Mouse (Mus musculus) intestine, embryonic 16.5 days (tissue): ENCODE measurements at regions not wholly inside any gene's neighbourhood (a gene's known extent, or its start where the extent isn't known, plus 50 kb on each side); places are given as distances from the start of the nearest gene placed in this dataset.
"Not testable (repeated sequence)": the region's sequence is repeated elsewhere in the genome, so short reads cannot be mapped to it uniquely, and the experiment has no call there.

Experiments
- ATAC-seq: fragments of 200-750 bp; cut with Nextera tagmentation; 2 replicates; pipeline ENCODE4 v1.8.0; 2017; ENCODE audit warnings: moderate TSS enrichment, moderate library complexity
- H3K27ac ChIP-seq: fragments of 300-500 bp; sonication (generic); 2 replicates; pipeline ENCODE4 v1.5.1; 2014; ENCODE audit warnings: mild to moderate bottlenecking, low read length
- H3K27me3 ChIP-seq: fragments of 300-500 bp; sonication (generic); replicated peaks from 2 replicates; pipeline ENCODE4 v1.6.1; 2014; ENCODE audit warnings: low read length, control low read depth, mixed read lengths; ENCODE audit not compliant: control insufficient read depth, insufficient read depth
- H3K36me3 ChIP-seq: fragments of 300-500 bp; sonication (generic); 2 replicates; pipeline ENCODE4 v1.6.1; 2014; ENCODE audit warnings: low read length, control low read depth; ENCODE audit not compliant: control insufficient read depth, insufficient read depth
- H3K4me1 ChIP-seq: fragments of 300-500 bp; sonication (generic); 2 replicates; pipeline ENCODE4 v1.6.1; 2014; ENCODE audit warnings: low read length, control low read depth, mixed read lengths; ENCODE audit not compliant: control insufficient read depth, insufficient read depth
- H3K4me2 ChIP-seq: fragments of 300-500 bp; sonication (generic); 2 replicates; pipeline ENCODE4 v1.6.1; 2014; ENCODE audit warnings: low read depth, low read length, control low read depth
- H3K4me3 ChIP-seq: fragments of 300-500 bp; sonication (generic); 2 replicates; pipeline ENCODE4 v1.5.1; 2014; ENCODE audit warnings: mild to moderate bottlenecking, low read length
- H3K9ac ChIP-seq: fragments of 300-500 bp; sonication (generic); 2 replicates; pipeline ENCODE4 v1.6.1; 2014; ENCODE audit warnings: low read depth, low read length
- H3K9me3 ChIP-seq: fragments of 300-500 bp; sonication (generic); 2 replicates; pipeline ENCODE4 v1.6.1; 2016; ENCODE audit warnings: low read length, control low read depth; ENCODE audit not compliant: control insufficient read depth
- WGBS: fragments of 180-500 bp; shearing (Covaris S2); extraction: QIAGEN DNeasy Blood & Tissue Kit; methylation state at CpG from one replicate; pipeline ENCODE4 v1.1.7; 2014; 5-methylcytosine and 5-hydroxymethylcytosine counted together

DNA sequence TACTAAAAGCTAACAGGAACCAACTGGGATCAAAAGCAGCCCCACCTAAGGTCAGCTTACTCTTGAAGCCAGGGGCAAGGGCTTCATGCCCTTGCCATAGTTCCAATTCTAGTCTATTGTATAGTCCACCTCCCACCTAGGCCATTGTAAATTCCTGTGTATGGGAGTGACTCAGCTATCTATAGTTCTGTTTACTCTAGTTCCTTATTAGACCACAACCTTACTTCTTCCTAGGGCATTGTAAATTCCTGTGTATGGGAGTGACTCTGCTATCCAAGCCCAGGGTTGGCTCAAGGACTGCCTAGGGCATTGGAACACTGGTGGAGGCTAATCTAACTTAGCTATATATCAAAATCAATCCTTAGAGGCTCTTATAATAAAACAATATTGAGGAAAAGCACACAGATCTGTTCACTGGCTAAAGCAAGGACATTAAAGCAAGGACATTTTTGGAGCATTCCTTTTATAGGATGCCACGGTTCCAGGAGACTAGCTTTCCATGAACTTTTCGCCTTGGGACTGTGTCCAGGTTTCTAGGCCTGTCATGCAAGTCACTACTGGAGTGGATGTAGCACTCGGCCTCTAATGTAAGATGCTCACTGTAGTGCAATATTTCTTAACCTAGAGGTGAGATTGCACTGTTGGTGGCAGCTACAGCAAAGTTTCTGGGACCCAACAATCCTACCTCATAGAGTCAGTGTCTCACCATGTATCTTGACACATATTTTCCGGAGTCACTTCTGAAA lies 154.8 kb upstream of the 1700015G11Rik start:
- 71% methylated on average over 4 of the region's 4 CpGs for WGBS
- Histone ChIP-seq H3K27me3 (no peaks in the 10 kb centered on the region), H3K4me3 (no peak overlapping the region), H3K9me3 (no peaks in the 10 kb centered on the region), H3K27ac (no peak overlapping the region; the same call in 1 of the 2 replicates), H3K36me3 (no peaks in the 10 kb centered on the region), H3K9ac (no peak overlapping the region), H3K4me1 (no peaks in the 10 kb centered on the region), H3K4me2 (no peak overlapping the region)
- peak; percentile 96 for ATAC-seq

DNA sequence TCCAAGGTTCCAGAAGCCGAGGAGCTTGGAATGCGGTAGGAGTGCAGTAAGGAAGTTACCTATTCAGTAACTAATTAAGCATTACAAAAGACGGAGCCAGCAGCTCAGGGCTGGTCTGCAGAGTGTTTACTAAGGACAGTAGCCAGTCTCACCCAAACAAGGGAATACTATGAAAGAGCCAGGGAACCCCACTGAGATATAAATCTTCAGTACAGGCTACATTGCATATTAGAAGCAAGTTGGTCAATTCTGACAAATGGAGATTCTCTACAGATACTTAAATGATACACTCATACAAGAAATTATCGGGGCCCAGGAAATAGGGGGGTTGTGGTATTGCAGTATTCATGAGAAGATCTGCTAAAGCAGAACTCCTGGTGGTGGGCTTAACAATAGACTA lies 148.5 kb upstream of the 1700015G11Rik start:
- H3K9me3 ChIP-seq, H3K4me1 ChIP-seq, ATAC-seq, H3K4me2 ChIP-seq, H3K36me3 ChIP-seq, H3K27ac ChIP-seq, H3K4me3 ChIP-seq, H3K27me3 ChIP-seq, H3K9ac ChIP-seq: not testable (repeated sequence)
- 82% methylated on average over 4 of the region's 4 CpGs for WGBS

DNA sequence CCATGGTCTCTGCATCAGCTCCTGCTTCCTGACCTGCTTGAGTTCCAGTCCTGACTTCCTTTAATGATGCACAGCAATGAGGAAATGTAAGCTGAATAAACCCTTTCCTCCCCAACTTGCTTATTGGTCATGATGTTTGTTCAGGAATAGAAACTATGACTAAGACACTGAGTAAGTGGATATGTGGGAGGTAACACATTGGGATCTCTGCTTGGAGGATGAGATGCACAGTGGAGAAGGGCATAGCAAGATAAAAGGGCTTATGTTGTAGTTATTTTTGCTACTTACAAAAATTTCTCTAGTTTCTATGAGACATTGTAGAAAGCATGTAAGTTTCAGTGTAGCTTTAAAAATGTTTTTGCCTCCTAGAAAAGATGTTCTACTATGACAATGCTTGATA lies 143.9 kb upstream of the 1700015G11Rik start:
- no peaks in the 10 kb centered on the region for H3K36me3 ChIP-seq
- H3K9me3 ChIP-seq, result no peaks in the 10 kb centered on the region
- ATAC-seq, result no peak
- H3K4me3 ChIP-seq, result no peak overlapping the region
- H3K27me3 ChIP-seq, result no peaks in the 10 kb centered on the region
- no peak overlapping the region for H3K9ac ChIP-seq
- no peaks in the 10 kb centered on the region for H3K4me1 ChIP-seq
- no peak overlapping the region for H3K27ac ChIP-seq
- no peak overlapping the region for H3K4me2 ChIP-seq

DNA sequence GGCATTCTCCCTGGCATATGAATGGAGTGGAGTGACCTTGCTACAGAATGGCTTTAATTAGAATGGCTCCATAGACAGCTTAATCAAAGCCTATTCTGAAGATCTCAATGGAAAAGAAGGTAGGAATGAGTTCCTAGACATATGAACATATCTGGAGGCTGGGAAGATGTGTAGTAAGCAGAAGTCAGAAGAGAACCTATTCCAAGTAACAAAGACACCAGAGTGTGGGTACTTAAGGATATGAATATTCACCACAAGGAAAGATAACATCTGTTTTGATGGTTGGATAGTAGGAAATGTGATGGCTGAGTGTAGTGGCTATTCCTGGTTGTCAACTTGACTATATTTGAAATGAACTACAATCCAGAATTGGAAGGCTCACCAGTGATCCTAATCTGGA lies 142.2 kb upstream of the 1700015G11Rik start:
- H3K4me1 ChIP-seq, result no peaks in the 10 kb centered on the region
- no peak overlapping the region for H3K4me3 ChIP-seq
- H3K27ac ChIP-seq, result no peak overlapping the region
- H3K4me2 ChIP-seq, result no peak overlapping the region
- no peaks in the 10 kb centered on the region for H3K27me3 ChIP-seq
- no peaks in the 10 kb centered on the region for H3K9me3 ChIP-seq
- no peak overlapping the region for H3K9ac ChIP-seq
- no peak for ATAC-seq
- no peaks in the 10 kb centered on the region for H3K36me3 ChIP-seq

DNA sequence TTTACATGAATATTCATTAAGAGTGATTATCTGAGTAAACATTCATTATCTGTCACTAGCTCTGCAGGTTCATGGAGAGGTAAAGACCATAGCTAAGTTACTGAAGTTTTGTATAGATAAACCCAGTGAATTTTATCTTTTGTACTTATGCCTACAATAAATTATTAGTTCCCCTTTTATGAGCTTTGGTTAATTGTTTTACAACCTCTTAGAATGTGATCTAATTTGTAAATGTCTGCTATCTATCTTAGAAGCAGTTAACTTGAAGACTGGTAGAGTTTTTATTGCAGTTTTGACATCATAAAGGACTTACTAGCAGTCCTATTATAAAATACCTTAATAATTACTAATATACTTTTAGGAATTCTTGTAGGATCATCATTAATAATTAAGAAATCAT lies 104.7 kb upstream of the 1700015G11Rik start:
- peak; percentile 78 for ATAC-seq
- Histone ChIP-seq H3K36me3 (no peaks in the 10 kb centered on the region), H3K4me3 (no peak overlapping the region), H3K9ac (no peak overlapping the region), H3K9me3 (no peaks in the 10 kb centered on the region), H3K4me1 (no peaks in the 10 kb centered on the region), H3K4me2 (no peak overlapping the region), H3K27me3 (no peaks in the 10 kb centered on the region), H3K27ac (no peak overlapping the region)
